Mouse (Mus musculus) limb, embryonic 10.5 days (tissue): ENCODE results near the gene Sptbn4. TPM values are rescaled to one million over a fixed set of nuclear protein-coding genes. Genes with fewer than 3 reads are reported as not detected.

Experiments used
- DNase-seq: peaks from one replicate; pipeline ENCODE4 v3.0.0-alpha.2; 2017; ENCODE audit warnings: low spot score
- H3K27ac ChIP-seq: fragments of 300-500 bp; sonication (generic); 2 replicates; pipeline ENCODE4 v1.5.1; 2016; ENCODE audit warnings: mild to moderate bottlenecking
- H3K27me3 ChIP-seq: fragments of 300-500 bp; sonication (generic); 2 replicates; pipeline ENCODE4 v1.6.1; 2016; ENCODE audit warnings: low read depth, mild to moderate bottlenecking; ENCODE audit not compliant: poor library complexity, severe bottlenecking
- H3K36me3 ChIP-seq: fragments of 300-500 bp; sonication (generic); 2 replicates; pipeline ENCODE4 v1.6.1; 2016; ENCODE audit warnings: mild to moderate bottlenecking, moderate library complexity
- H3K4me1 ChIP-seq: fragments of 300-500 bp; sonication (generic); 2 replicates; pipeline ENCODE4 v1.6.1; 2016
- H3K4me3 ChIP-seq: fragments of 300-500 bp; sonication (generic); 2 replicates; pipeline ENCODE4 v1.5.1; 2016; ENCODE audit warnings: mild to moderate bottlenecking, moderate library complexity
- H3K9me3 ChIP-seq: fragments of 300-500 bp; sonication (generic); replicated peaks from 2 replicates; pipeline ENCODE4 v1.6.1; 2016; ENCODE audit warnings: mild to moderate bottlenecking
- WGBS: fragments of 180-500 bp; shearing (Covaris S2); methylation state at CpG from one replicate; pipeline ENCODE4 v1.1.7; 2016; 5-methylcytosine and 5-hydroxymethylcytosine counted together
- polyA plus RNA-seq: library from polyadenylated mRNA; unstranded; fragments of >200 nt; fragmentation: Nextera tagmentation; extraction: Ambion mirVana; gene quantifications from 2 replicates; pipeline ENCODE4 v1.2.1, GENCODE M21; 2016

The Sptbn4 gene
- polyA plus RNA-seq, 1 experiment from 2014 or later: 0.15 TPM

DNA sequence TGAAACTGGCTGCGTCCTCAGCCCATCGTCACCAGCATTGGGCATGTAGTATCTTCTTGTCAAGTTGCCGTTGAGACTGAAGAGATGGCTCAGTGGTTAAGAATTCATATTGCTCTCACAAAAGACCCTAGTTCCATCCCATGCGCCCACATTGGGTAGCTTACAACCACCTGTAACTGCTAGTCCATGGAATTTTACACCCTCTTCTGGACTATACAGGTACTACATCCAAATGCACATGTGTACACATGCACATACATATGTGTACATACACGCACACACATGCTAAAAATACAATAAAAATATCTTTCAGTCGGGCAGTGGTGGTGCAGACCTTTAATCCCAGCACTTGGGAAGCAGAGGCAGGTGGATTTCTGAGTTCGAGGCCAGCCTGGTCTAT, 41.0 kb downstream of the Sptbn4 start:
- no peak for DNase-seq
- H3K9me3 ChIP-seq: no peaks in the 10 kb centered on the region
- 82% methylated on average over 7 of the region's 7 CpGs for WGBS
- H3K4me3 ChIP-seq: no peak overlapping the region
- peaks cover 23% of the 10 kb centered on the region for H3K4me1 ChIP-seq
- peaks cover 95% of the 10 kb centered on the region for H3K27me3 ChIP-seq
- H3K27ac ChIP-seq: no peak overlapping the region
- H3K36me3 ChIP-seq: no peaks in the 10 kb centered on the region

DNA sequence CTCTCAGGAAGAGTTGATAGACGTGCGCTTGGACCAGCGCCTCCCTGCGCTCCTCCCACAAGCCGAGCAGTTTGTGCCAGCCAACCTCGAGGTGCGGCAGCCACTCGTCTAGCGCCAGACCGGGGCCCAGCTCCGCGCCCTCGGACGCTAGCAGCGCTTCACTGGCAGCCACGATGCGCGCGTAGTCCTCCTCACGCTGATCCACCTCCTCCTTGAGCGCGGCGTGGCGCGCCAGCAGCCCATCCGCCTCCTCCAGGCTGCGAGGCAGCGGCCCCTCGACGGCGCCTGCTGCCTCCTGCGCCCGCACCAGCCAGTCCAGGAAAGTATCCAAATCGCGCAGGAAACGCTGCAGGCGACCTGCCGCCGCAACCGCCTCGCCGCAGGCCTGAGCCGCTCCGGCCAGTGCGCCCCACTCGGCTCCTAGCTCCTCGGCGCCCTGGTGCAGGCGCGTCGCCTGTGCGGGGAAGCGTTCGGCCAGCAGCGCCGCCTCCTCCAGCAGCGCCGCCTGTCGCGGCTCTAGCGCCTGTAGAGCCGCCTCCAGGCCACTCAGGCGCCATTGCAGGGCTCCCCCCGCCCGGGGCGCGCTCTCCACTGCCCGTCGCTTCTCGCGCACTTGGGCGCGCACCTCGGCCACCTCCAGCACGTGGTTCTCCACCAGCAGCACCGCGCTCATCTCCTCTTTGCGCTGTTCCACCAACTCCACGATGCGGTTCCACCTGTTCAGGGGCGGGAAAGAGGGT, 43.1 kb downstream of the Sptbn4 start:
- Histone ChIP-seq H3K27ac (no peak overlapping the region), H3K4me3 (peak overlapping the region; percentile 27), H3K36me3 (no peaks in the 10 kb centered on the region), H3K4me1 (peaks cover 23% of the 10 kb centered on the region), H3K9me3 (no peaks in the 10 kb centered on the region), H3K27me3 (peaks cover 98% of the 10 kb centered on the region)
- WGBS: 7% methylated on average over 81 of the region's 81 CpGs
- peak; percentile 37 for DNase-seq

- H3K4me1 ChIP-seq: peaks cover 8% of the 10 kb centered on the region
- peak; percentile 68 for DNase-seq
- H3K27ac ChIP-seq: no peak overlapping the region
- peaks cover 96% of the 10 kb centered on the region for H3K27me3 ChIP-seq
- WGBS: 13% methylated on average over 16 of the region's 16 CpGs
- H3K9me3 ChIP-seq: no peaks in the 10 kb centered on the region
- no peaks in the 10 kb centered on the region for H3K36me3 ChIP-seq
- H3K4me3 ChIP-seq: no peak overlapping the region
These were observed 44.8 kb downstream of the Sptbn4 start for GRCm38 (mm10) chr7:27402675-27403074.

DNA sequence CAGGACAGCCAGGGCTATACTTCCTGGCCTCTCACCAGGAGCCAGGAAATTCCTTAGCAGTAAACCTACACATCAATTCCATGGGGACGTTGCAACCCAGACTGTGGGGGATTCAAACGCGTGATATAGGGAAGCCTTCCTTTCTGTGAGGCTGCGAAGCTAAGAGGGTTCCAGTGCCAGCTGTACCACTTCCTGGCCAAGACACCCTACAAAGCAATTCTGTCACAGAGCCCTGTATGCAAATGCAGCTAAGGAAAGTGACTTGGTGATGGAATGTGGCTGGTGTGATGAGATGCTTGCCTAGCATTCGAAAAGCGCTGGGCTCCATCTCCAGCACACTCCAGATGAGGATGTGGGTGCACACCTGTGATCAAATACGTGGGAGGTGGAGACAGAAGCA, 46.9 kb downstream of the Sptbn4 start:
- H3K27ac ChIP-seq: no peak overlapping the region
- no peak overlapping the region for H3K4me3 ChIP-seq
- DNase-seq: no peak
- peaks cover 15% of the 10 kb centered on the region for H3K4me1 ChIP-seq
- H3K9me3 ChIP-seq: no peaks in the 10 kb centered on the region
- WGBS: 86% methylated on average over 7 of the region's 7 CpGs
- H3K36me3 ChIP-seq: no peaks in the 10 kb centered on the region
- H3K27me3 ChIP-seq: peaks cover 96% of the 10 kb centered on the region

GRCm38 (mm10) chr7:27397048-27397949, 50.2 kb downstream of the Sptbn4 start:
- H3K4me1 ChIP-seq: peaks cover 9% of the 10 kb centered on the region
- no peaks in the 10 kb centered on the region for H3K36me3 ChIP-seq
- DNase-seq: peak; percentile 75
- 18% methylated on average over 26 of the region's 26 CpGs for WGBS
- no peaks in the 10 kb centered on the region for H3K9me3 ChIP-seq
- H3K4me3 ChIP-seq: peak overlapping the region; percentile 57; the same call in 1 of the 2 replicates
- H3K27me3 ChIP-seq: peaks cover 96% of the 10 kb centered on the region
- H3K27ac ChIP-seq: no peak overlapping the region

DNA sequence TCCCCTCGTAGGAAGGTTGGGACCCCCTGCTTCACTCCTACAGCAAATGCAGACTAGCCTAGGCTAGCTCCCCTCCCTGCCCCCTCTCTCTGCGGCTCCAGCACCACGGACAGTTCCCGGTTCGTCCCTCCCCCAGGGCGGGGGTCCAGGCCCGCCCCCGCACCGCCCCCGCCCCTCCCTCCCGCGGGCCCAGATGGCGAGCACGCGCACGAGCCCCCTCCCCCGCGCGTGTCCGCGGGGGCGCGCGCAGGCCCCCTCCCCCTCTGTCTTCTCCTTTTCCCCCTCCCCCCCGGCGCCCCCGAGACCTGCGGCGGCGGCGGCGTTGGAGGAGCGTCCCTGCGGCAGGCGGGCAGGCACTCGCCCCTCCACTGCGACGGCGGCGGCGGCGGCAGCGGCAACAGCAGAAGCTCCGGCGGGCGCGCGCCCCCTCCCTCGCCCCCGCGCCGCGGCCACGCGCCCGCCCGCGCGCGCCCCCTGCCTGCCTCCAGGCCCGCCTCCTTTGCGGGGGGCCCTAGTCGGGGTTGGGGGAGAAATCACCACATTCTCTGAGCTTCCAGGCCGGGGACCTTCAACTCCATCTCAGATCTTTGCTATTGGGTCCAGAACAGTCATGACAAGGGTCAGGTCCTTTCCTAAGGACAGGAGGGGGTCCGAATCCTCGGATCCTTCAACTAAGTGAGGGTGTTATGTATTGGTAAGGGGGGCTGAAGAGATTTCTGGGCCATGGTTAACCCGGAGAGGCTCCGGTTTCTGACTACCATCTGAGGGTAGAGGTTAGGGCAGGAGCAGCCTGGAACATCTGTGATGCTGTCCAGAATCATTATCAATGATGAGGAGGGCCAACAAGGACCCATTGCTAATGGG, 51.1 kb downstream of the Sptbn4 start:
- DNase-seq: peak; percentile 77
- WGBS: 4% methylated on average over 51 of the region's 68 CpGs
- Histone ChIP-seq H3K4me3 (peak overlapping the region; percentile 57), H3K36me3 (no peaks in the 10 kb centered on the region), H3K9me3 (no peaks in the 10 kb centered on the region), H3K4me1 (peaks cover 9% of the 10 kb centered on the region), H3K27me3 (peaks cover 96% of the 10 kb centered on the region), H3K27ac (no peak overlapping the region)

DNA sequence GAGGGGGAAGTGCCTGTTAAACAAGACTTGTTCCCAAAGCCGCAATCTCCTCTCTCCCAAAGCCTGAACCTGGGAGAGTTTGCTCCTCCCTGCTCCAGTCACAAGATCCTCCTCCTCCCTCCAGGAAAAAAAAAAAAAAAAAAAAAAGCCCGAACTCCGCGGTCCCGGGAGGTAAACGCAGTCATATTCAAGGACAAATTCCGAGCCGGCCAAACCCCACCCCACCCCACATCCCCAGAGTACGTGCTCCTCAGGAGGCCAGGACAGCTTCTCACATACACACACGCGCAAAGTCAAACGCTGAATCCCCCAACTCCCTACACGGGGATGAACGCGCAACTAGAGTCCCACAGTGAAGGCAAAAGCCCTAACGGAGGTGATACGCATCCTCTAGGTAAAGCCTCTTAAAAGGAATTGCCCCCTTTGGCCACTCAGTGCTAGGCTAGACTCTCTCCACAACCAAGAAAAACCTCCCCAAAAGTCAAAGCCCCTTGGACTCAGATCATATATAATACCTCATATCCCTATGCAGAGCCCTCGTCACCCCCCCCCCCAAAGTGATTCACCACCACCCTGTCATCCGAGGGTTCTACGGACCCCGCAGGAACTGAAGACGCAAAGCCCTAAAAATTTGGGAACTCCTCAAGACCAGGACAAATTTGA, 51.8 kb downstream of the Sptbn4 start:
- H3K4me1 ChIP-seq: peaks cover 9% of the 10 kb centered on the region
- H3K9me3 ChIP-seq: no peaks in the 10 kb centered on the region
- no peaks in the 10 kb centered on the region for H3K36me3 ChIP-seq
- no peak overlapping the region for H3K27ac ChIP-seq
- 3% methylated on average over 22 of the region's 22 CpGs for WGBS
- peaks cover 96% of the 10 kb centered on the region for H3K27me3 ChIP-seq
- DNase-seq: no peak
- H3K4me3 ChIP-seq: peak overlapping the region; percentile 57

DNA sequence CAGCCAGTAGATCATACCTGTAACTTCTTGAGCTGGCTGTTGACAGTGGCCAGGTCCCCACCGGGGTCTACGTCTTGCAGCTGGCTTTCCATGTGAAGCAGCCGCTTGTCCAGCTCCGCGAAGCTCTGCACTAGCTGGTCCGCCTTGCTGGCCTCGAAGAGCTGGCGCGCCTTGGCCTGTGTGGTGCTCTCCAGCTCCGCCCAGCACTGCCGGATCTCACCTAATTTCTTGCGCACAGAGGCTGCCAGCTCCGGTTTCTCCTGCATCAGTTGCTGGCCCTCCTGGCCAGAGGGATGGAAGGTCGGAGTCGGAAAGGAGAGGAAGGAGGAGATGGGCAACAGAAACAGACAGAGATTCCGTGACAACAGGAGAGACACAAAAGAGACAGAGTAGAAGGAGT, 56.1 kb downstream of the Sptbn4 start:
- no peak for DNase-seq
- H3K27me3 ChIP-seq: peaks cover 63% of the 10 kb centered on the region
- H3K27ac ChIP-seq: no peak overlapping the region
- no peak overlapping the region for H3K4me3 ChIP-seq
- H3K9me3 ChIP-seq: no peaks in the 10 kb centered on the region
- no peaks in the 10 kb centered on the region for H3K36me3 ChIP-seq
- 36% methylated on average over 16 of the region's 16 CpGs for WGBS
- H3K4me1 ChIP-seq: peaks cover 4% of the 10 kb centered on the region

DNA sequence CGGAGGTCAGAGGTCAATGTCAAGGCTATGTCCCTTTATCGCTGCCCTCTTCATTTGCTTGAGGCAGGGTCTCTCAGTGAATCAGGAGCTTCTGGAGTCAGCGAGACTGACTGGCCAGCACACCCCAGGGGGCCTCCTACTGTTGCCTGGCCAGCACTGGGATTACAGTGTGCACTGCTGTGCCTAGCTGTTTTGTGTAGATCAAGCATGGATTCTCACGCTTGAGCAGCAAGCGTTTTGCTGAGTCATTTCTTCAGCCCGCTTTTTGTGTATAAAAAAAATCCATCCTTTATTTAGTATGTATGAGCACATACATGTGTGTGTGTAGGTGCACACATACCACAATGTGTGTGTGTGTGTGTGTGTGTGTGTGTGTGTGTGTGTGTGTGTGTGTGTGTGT, 58.3 kb downstream of the Sptbn4 start:
- Histone ChIP-seq H3K27ac (no peak overlapping the region), H3K36me3 (no peaks in the 10 kb centered on the region), H3K4me3 (no peak overlapping the region), H3K4me1 (no peaks in the 10 kb centered on the region), H3K27me3 (peaks cover 42% of the 10 kb centered on the region), H3K9me3 (no peaks in the 10 kb centered on the region)
- DNase-seq: no peak
- 82% methylated on average over 6 of the region's 6 CpGs for WGBS

- Histone ChIP-seq H3K4me1 (no peaks in the 10 kb centered on the region), H3K4me3 (no peak overlapping the region), H3K36me3 (no peaks in the 10 kb centered on the region), H3K27me3 (0 out of 2 replicates have a peak, but pooled peaks cover 13% of the 10 kb centered on the region), H3K27ac (no peak overlapping the region), H3K9me3 (no peaks in the 10 kb centered on the region)
- peak; percentile 86 for DNase-seq
- 37% methylated on average over 4 of the region's 4 CpGs for WGBS
These were observed 62.8 kb downstream of the Sptbn4 start for GRCm38 (mm10) chr7:27384731-27385130.

GRCm38 (mm10) chr7:27384134-27384533, 63.4 kb downstream of the Sptbn4 start:
- H3K4me1 ChIP-seq: no peaks in the 10 kb centered on the region
- no peak for DNase-seq
- 74% methylated on average over 5 of the region's 5 CpGs for WGBS

DNA sequence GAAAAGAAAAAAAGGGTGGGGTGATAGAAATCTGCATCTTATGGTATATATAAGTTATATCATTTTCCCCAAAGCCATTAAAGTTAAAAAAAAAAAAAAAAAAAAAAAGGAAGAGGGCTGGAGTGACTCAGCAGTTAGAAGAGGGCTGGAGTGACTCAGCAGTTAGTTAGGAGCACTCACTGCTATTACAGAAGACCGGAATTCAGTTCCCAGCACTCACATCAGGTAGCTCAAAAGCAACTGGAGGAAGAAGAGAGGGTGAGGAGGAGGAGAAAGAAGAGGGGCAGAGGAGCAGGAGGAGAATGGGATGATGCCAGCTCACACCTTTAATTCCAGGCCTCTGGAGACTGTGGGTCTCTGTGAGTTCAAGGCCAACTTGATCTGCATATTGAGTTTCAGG, 64.3 kb downstream of the Sptbn4 start:
- no peak overlapping the region for H3K4me3 ChIP-seq
- no peak for DNase-seq
- no peak overlapping the region for H3K27ac ChIP-seq
- H3K4me1 ChIP-seq: no peaks in the 10 kb centered on the region
- H3K36me3 ChIP-seq: no peaks in the 10 kb centered on the region
- no peaks in the 10 kb centered on the region for H3K9me3 ChIP-seq
- WGBS: 86% methylated on average over 1 of the region's 1 CpGs
- peaks cover 28% of the 10 kb centered on the region for H3K27me3 ChIP-seq

More at GRCm38 (mm10) chr7:27384134-27384533, 63.4 kb downstream of the Sptbn4 start:
- no peaks in the 10 kb centered on the region for H3K36me3 ChIP-seq
- H3K27ac ChIP-seq: no peak overlapping the region
- H3K27me3 ChIP-seq: peaks cover 19% of the 10 kb centered on the region; the same call in 1 of the 2 replicates
- no peaks in the 10 kb centered on the region for H3K9me3 ChIP-seq
- no peak overlapping the region for H3K4me3 ChIP-seq
